In genomic region chr4:82511001-82511513, GRCm38 (mm10) we compare ENCODE assay signal across 8 mouse cellular contexts.
DNase-seq lines count a peak whose midpoint lies in the region; ATAC-seq and TF ChIP-seq lines count a peak whose summit lies in the region.

No protein-coding gene starts in this region.

- H3K4me3 ChIP-seq in testis, adult 2 months (ENCODE audit: control insufficient read depth, low read depth, low read length) = no peak overlapping the region
- peak overlapping the region; percentile 37 to 51 for H3K4me3 ChIP-seq in heart, embryonic 14.5 days (ENCODE audit: control insufficient read depth in 1 of 2, insufficient read depth in 1 of 2, low read depth in 1 of 2, low read length in 2 of 2)
- peak overlapping the region; percentile 33 for H3K4me3 ChIP-seq in myocyte

- H3K9me3 ChIP-seq in heart, embryonic 14.5 days (ENCODE audit: control insufficient read depth, low read length) = no peaks in the 10 kb centered on the region

- peak overlapping the region; percentile 97 for H3K4me2 ChIP-seq in heart, embryonic 14.5 days (ENCODE audit: low read length)
- peak overlapping the region; percentile 95 for H3K4me2 ChIP-seq in myocyte (ENCODE audit: low read depth)

- no peak for ATAC-seq in heart, embryonic 14.5 days (ENCODE audit: insufficient number of reproducible peaks, insufficient read depth, low FRiP score, low read depth)

- H3ac ChIP-seq in myocyte (ENCODE audit: control insufficient read depth, insufficient read length) = no peak overlapping the region

- H3K9ac ChIP-seq in heart, embryonic 14.5 days (ENCODE audit: low read length) = peak overlapping the region; percentile 100

- H3K27me3 ChIP-seq in testis, adult 2 months (ENCODE audit: control insufficient read depth, insufficient read depth, low read length) = peaks cover 6% of the 10 kb centered on the region
- H3K27me3 ChIP-seq in heart, embryonic 14.5 days (ENCODE audit: control insufficient read depth, insufficient read depth, low read length) = no peaks in the 10 kb centered on the region
- no peaks in the 10 kb centered on the region for H3K27me3 ChIP-seq in myocyte (ENCODE audit: control insufficient read depth, insufficient read depth, insufficient read length)

- peak overlapping the region; percentile 58; the same call in 1 of the 2 replicates for H3K27ac ChIP-seq in testis, adult 2 months (ENCODE audit: control insufficient read depth, insufficient read depth, low read depth, low read length)
- peak overlapping the region; percentile 91 to 100 for H3K27ac ChIP-seq in heart, embryonic 14.5 days (replicated peaks in 1 of 2; ENCODE audit: control insufficient read depth in 1 of 2, insufficient read depth in 1 of 2, low read depth in 2 of 2, low read length in 2 of 2)

- DNase-seq in testis, postnatal 14 days (ENCODE audit: low spot score) = no peak
- peak; percentile 54 for DNase-seq in kidney, postnatal 14 days
- DNase-seq in layer of hippocampus, postnatal 25 days (ENCODE audit: extremely low spot score in 1 of 2, low spot score in 1 of 2) = no peak
- DNase-seq in frontal cortex, adult 2 months (ENCODE audit: extremely low spot score in 1 of 2, low spot score in 1 of 2) = no peak
- no peak for DNase-seq in ovary, adult 18-20 months (ENCODE audit: low spot score)

- no peak for TF ChIP-seq CTCF in testis, adult 2 months (IDR thresholded peaks at IDR 0.05; ENCODE audit: control insufficient read depth, insufficient read depth, insufficient replicate concordance, low read depth, low read length)

- whole genome bisulfite sequencing in heart, embryonic 14.5 days = 9% methylated on average over 16 of the region's 16 CpGs

- peaks cover 23% of the 10 kb centered on the region for H3K4me1 ChIP-seq in testis, adult 2 months (ENCODE audit: control insufficient read depth, insufficient read depth, low read length)
- H3K4me1 ChIP-seq in heart, embryonic 14.5 days (ENCODE audit: control insufficient read depth in 2 of 2, insufficient read depth in 2 of 2, low read length in 2 of 2) = peaks cover 0 to 30% of the 10 kb centered on the region in 2 experiments

- H3K79me2 ChIP-seq in myocyte (ENCODE audit: control insufficient read depth, insufficient read depth) = no peaks in the 10 kb centered on the region

- TF ChIP-seq POLR2A in testis, adult 2 months (IDR thresholded peaks at IDR 0.05; ENCODE audit: control insufficient read depth, low read depth, low read length) = no peak
- TF ChIP-seq POLR2A in myocyte (IDR thresholded peaks at IDR 0.05; ENCODE audit: insufficient read length, low read depth) = no peak

- no peaks in the 10 kb centered on the region for H3K36me3 ChIP-seq in testis, adult 2 months (ENCODE audit: control insufficient read depth, insufficient read depth, low read length)
- no peaks in the 10 kb centered on the region for H3K36me3 ChIP-seq in heart, embryonic 14.5 days (ENCODE audit: control insufficient read depth, insufficient read depth, low read length)
- no peaks in the 10 kb centered on the region for H3K36me3 ChIP-seq in myocyte (ENCODE audit: control insufficient read depth, insufficient read depth)

TF ChIP-seq in myocyte, 11 proteins besides CTCF, POLR2A, EP300 and RAD21:
- TF ChIP-seq POLR2AphosphoS2 (IDR thresholded peaks at IDR 0.05; ENCODE audit: insufficient read length, low read depth) (no peak), CEBPB (IDR thresholded peaks at IDR 0.05; ENCODE audit: insufficient read depth, poor library complexity, severe bottlenecking) (0 out of 2 replicates have a peak, but pooled peaks have one; percentile 1)
